Mouse (Mus musculus) frontal cortex, postnatal 36 days (tissue): ENCODE results near the gene Rcc1.
"Not testable (repeated sequence)": the region's sequence is repeated elsewhere in the genome, so short reads cannot be mapped to it uniquely, and the experiment has no call there.

Source experiments
- DNase-seq, 2 experiments: peaks; one replicate each; pipeline ENCODE4 v3.0.0; 2022; ENCODE audit warnings: low spot score in 2 of 2

The Rcc1 gene

DNA sequence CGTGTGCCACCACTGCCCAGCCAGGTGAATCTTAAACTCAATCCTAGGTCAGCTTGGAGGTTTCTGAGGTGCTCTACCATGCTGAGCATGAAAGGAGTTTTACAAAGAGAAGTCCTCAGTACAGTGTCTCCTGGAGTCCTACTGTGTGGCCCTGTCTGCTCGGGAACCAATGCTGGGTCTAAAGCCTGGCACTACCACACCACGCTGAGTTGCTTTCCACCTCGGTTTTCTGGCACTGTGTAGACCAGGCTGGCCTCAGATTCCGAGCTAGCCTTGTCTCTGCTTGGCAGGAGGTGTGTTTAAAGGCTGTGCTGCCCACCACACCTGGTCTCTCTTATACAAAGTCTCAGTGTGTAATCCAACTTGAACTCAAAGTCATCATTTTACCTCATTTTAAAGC is 40.8 kb downstream of the Rcc1 start:
- no peak for DNase-seq

DNA sequence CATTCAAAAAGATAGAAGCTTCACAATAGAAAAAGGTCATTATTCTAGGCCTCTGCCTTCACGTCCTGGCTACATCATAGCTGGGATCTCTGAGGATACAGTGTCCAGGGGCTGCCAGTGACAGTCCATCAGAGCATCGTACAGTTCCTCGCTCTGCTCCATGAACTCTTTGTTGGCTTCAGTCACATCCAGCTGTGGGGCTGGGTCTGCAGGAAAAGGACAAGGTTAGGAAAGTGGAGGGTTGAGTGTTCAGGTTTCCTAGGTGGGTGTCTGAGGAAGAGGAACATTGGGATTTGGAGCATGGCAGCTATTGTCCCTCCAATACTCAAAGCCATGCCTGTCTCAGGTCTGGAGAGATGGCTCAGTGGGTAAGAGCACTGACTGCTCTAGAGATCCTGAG is 41.6 kb downstream of the Rcc1 start:
- no peak for DNase-seq

DNA sequence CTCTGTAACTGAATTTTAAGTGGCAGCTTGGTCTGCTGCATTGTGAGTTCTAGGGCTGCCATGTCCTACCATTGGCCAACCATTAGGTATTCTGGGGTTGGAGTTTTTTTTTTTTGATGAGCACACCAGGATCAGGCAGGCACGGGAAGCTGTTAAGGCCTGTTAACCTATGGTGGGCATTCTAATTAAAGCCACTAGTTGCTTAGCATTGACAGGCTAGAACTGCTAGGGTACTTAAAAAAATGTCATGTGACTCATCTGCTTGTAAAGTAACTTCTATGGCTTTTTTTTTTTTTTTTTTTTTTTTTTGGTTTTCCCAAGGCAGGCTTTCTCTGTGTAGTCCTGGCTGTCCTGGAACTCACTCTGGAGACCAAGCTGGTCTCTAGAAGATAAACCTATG is 42.2 kb downstream of the Rcc1 start:
- DNase-seq, result no peak

DNA sequence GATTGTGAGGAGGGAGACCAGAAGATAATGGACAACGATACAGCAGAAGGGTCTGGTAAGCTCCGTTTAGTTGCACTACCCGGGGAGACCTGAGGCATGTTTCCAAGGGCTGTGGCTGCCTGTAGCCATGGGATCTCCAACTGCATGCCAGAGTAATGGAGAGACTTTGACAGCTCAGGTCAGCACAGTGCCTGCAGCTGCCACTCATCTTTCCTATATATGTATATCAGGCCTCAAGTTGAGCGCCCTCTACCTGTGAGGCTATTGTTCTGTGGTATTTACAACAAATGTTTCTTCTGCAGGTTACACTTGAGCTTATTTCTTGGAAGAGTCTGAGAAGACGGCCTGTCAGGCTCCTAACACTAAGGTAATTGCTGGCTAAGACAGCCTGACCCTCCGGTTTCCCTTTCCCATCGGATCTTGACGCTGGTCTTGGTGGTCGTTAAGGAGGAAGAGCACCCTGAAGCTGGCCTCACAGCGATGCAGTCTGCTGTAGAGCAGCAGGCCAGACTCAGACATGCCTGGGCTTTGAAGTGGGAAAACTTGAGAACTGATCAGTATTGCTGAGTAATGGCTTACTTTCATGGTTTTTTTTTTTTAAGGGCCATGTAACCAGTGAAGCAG is 43.4 kb downstream of the Rcc1 start:
- peak in 1 of 2 experiments; percentile 54 for DNase-seq

DNA sequence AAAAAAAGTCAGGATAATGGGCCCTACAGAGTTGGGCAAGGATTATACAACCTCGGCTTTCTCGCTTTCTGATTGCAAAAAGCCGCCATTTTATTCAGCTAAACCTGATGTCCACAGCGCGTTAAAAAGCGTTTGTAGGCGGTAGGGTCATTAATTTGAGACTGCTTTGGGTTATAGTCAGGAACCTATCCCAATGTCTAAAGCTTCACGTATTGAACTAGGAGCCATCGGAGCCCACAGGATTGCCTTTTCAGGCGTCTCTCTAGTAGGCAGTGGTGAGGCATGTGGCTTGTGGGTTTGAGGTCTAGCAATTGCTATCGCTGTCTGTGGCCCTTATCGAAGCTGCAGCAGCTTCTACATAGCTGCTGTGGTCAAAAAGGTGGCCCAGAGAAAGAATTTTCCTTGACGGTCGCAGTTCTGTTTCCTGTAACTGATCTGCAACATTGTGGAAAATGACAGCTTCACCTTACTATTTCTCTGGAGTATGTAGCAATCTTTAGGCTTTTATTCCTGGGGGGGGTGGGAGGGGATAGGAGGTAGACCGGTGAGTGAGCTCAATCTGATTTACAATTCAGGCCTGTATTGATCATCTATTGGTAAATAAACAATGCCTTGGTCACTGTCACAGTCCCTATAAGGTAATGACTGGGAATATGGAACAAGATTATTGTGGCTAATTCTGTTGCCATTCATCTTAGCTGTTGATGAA is 44.1 kb downstream of the Rcc1 start:
- peak in 1 of 2 experiments; percentile 40 for DNase-seq

DNA sequence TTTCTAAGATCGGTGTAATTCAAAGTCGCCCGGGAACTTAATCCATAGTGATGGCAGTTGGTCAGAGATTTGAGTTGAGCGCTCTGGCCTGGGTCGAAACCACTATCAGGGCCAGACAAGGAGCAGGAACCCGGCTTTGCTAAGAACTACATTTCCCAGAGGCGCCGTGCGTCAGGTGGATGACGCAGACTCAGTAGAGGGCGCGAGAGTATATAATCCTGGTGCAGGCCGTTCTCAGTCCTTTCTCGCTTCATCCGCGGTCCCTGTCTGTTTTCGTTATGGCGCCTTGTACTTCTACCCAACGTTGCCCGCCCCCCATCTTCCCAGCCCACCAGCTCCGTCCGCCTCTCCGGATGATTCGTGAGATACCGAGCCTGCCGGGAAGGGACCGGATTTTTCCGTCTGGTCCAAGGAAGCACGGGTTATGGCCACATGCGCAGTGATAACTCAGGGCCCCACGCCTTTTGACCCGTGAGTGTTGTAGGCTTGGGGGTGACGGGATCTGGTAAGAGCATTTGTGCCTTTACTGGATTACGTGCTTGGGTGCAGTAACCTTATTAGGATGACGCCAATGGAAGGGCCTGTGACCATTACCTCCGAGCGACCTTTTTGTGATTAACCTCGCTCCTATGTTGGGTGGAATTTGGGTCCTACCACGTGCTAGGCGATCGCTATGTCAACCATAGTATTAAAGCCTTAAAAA is 44.8 kb downstream of the Rcc1 start:
- peak; percentile 90 to 93 for DNase-seq

DNA sequence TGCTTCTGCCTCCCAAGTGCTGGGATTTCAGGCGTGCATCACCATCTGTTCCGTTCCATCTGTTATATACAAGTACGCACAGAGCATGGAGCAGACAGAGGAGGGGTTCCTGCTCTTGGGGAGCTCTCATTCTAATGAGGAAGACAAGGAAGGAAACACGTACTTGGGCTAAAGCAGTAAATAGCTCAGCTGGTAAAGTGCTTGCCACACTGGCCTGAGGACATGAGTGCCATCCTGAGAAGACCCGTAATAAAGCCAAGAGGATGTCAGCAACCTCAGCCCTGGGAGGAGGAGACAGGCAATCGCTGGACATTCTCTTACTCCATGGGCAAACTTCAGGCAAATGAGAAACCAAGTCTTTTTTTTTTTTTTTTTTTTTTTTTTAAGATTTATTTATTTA is 47.4 kb downstream of the Rcc1 start:
- no peak for DNase-seq

DNA sequence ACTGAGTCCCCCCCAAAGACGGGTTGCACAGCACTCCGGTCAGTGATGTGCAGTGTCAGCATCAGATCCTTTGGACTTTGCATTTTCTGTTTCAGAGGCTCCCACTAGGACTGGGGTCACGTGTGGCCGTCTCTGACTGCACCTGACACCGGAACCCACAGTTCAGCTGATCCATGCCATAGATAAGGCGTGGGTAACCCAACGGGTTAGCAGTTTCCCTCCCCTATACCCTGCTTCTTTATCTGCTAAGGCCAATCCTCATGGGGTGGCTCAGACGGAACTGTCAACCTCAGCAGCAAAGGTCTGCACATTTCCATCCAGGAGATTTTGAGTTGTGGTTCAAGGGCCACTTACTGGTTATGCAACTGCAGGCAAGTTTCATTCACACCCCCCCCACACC is 48.1 kb downstream of the Rcc1 start:
- no peak for DNase-seq

DNA sequence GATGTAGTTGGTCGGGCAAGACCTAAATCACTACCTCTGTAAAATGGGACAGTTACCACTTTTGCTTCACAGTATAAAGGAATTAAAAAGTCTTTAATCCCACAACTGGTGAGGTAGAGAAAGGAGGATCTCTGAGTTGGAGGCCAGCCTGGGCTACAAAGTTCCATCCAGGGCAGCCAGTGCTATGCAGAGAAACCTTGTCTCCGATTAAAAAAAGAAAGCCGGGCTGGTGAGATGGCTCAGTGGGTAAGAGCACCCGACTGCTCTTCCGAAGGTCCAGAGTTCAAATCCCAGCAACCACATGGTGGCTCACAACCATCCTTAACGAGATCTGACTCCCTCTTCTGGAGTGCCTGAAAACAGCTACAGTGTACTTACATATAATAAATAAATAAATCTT is 49.9 kb downstream of the Rcc1 start:
- DNase-seq, result not testable (repeated sequence)

DNA sequence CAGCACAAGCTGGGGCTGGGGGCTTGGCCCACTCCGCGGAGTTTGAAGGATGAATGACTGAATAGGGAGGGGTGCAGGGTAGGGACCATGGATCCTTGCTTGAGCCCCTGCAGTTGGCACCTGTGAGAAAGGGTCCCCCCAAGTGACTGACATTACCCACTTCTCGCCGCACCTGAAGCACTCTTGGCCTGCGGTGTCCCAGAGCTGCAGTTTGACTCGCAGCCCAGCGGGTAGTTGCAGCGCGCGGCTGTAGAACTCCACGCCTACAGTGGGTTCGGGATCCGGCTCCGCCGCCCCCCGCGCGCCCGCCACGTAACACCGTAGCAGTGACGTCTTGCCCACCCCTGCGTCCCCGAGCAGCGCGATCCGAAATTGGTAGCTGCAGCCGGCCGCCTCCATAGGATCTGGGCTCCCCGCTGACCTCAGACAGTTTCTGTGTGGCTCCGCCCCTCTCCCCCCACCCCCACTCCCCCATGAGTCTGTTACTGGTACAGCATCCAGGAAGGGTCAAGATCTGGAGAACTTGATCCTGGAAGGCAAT is 50.4 kb downstream of the Rcc1 start, which contains the start of gene Rab42:
Rab42 (minus strand) TSS at position 447 of the 541 bp plus-strand sequence.
- peak; percentile 51 to 73 for DNase-seq

DNA sequence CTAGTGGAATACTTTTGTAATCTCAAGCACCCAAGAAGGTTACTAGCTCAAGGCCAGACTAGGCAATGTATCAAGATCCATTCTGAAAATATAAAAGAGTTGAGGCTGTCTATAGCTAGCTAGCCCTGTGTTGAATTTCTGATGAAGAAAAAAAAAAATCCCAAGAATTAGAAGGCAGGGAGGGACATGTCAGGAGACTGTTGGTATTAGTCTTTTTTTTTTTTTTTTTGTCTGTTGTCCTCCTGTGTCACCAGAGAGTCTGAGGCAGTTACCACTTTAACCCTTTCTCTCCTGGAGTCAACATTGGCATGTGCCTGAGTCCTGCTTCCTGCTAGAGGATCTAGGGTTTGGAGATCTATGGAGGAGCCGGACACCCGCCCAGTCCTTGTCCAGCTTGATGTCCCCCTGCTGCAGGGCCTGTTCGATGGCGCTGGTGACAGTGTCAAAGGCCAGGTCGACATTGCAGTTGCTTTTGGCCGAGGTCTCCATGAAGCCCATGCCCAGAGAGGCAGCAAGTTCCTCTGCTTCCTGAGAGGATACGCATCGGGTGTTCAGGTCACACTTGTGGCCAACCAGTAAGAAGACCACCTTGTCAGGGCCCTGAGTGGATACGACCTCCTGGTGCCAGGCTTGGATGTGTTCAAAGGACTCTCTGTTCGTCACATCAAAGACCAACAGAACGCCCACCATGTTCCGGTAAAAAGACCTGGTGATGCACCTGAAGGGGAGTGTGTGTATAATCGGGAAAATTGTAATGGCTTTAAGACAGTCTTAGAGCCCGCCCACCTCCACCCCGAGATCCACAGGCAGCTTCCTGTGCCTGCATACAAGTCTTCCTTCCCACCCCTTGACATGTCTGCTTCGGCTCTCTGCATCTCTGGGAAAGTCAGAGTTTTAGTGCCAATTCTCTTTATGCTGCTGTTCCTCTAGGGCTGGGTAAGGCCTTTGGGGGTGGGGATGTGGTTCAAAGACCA is 51.2 kb downstream of the Rcc1 start:
- no peak for DNase-seq

DNA sequence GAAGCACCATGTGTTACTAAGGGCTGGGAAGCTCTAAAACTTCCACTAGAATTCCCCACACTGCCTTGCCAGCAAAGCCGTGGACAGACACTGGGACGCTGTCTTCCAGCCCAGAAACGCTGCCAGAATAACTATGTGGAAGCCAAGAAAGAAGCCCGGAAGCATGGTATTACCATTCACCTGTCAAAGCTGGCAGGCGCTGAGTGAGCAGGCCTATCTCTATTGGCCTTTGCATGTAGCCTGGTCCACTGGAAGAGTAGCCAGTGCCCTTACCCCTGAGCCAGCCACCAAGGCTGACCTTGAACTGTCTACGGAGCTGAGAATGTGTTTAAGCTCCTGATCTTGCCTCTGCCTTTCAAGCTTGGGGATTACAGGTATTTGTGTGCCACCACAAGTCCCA is 51.9 kb downstream of the Rcc1 start:
- DNase-seq, result no peak

DNA sequence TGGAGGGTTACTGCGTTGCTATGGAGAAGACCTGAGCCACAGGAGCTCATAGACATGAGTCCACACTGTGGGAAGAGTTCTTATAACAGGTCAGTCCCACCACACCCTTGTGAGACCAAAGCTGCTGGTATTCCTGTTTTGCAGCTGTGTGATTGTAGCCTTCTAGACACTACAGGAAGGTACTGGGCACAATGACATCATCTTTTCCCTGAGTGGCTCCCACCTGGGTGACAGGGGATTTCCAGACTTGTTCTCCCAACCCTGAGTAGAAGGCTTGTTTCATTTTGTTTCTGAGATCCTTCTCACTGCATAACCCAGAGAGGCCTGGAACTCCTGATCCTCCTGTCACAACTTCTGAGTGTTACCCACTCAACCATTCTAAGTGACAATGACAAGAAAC is 53.6 kb downstream of the Rcc1 start:
- no peak for DNase-seq

DNA sequence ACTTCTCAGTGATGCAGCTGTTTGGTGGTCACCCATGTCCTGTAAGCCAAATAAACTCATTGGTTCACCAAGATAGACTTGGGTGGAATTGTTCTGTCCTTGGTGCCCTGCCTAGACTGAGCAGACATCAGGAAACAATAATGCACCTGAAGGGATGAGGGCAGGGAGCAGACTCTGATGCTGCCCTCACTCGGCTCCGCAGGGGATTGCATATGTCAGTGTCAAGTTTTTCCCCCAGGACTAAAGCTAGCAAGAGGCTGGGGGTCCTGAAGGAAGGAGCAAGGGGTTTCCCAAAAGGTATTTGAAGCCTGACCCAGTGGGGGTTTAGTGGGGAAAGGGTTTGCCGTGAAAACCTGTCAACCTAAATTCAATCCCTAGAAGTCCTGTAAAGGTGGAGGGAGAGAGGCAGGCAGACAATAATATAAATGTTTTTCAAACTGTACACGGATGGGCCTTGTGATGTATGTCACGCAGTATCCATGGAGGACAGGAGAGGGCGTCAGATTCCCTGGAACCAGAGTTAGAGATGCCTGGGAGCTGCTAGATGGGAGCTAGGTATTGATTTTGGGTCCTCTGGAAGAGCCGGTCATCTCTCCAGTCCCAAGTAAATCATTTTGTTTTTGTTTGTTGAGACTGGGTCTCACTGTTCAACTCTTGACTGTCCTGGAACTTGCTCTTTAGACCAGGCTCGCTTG is 57.6 kb downstream of the Rcc1 start:
- DNase-seq, result no peak

DNA sequence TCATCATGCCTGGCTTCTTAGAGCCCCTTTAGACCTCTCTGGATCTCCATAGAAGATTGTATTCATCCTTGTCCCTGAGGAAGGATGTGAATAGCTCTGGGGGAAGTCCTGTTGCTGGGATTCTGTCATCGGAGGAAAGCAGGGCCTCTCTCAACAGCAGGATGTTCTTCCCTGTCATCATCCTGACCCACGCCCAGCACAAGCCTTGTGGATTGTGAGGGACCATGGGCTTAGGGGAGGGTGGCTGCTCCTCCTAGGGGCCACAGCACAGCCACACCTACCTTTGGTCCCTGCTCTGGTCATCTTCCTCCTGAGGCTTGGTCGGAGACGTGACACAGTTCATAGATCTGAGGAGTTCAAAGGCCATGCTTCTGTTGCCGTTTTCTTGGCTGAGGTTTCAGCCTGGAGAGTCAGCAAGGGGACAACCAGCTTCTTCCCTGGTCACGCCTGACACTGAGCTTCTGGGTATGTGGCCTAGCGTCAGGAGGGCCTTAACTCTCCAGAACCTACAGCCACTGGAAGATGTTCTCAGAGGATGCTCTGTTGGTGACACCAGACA is 59.6 kb downstream of the Rcc1 start:
- no peak for DNase-seq

DNA sequence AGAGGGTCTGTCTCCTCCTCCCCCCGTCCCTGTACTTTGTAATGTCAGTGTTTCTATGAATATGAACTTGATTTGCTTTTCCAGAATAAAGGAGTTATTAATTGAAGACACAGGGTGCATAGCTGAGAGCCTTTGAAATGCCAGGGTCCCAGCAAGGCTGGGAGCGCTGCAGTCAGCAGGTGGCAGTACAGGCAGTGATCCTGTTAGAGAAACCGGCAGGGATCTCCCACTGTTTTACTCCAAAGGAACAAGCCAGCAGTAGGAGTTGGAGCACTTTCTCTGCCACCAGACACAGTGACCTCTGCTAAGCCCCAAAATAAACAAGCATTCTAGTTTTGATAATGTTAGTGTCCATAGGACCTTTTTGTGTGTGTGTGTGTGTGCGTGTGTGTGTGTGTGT is 60.4 kb downstream of the Rcc1 start:
- peak in 1 of 2 experiments; percentile 32 for DNase-seq

DNA sequence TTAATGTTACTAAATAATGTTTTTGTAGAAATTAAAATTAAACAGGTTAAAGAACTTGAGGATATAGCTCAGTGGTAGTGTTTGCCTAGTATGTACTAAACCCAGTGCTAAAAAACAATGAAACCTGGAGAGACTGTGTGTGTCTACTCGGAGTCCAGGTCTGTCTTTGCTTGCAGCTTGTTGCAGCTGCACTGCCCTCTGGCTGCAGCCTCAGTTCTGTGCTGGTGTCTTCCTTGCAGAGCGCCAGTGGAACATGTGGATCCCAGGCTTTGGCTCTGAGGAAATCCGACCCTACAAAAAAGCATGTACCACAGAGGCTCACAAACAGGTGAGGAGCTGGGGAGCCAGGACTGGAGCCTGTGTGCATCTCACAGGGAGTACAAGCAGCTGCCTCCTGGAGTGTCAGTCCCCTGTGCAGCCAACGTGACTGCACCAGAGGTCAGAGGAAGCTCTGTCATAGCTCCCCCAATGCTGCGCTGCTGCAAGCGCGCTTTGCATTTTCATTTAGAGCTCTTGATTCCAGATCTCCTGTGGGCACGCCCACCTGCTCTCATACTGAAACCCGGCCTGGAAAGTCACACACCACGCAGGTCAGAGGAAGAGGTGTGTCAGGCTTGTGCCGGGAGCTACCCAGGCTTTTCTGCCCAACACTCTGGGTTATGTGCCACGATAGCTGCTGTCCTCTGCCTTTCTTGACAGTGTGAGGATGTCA is 61.6 kb downstream of the Rcc1 start:
- no peak for DNase-seq

DNA sequence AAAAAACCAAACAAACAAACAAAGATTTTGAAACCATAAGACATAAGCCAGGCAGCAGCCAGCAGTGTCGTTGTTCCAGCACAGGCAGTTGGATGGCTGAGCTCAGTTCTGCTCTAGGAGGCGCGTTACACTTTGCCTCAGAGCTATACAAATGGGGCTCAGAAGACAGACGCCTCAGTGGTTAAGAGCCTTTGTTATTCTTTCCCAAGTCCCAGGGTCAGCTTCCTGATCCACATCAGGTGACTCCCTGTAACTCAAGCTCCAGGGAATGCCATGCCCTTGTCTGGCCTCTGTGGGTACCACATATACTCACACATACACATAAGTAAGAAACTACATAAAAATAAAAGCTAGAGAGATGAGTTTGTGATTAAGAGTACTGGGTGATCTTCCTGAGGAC is 62.3 kb downstream of the Rcc1 start:
- no peak for DNase-seq

DNA sequence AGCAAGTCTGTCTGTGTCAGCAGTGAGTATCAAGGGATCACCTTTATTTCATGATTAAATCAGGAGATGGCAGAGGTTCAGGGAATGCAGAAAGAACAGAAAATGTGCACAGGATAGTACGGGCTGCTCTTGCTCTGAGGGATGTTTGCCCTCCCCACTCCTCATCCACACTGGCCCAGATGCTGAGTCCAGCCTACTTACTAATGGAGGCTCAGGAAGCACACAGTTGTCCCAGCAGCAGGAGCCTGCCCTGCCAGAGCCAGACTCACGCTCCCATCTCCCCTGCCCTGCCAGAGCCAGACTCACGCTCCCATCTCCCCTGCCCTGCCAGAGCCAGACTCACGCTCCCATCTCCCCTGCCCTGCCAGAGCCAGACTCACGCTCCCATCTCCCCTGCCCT is 64.6 kb downstream of the Rcc1 start:
- DNase-seq, result not testable (repeated sequence)
